Mouse (Mus musculus) kidney, embryonic 15.5 days (tissue): ENCODE results near the gene Hspe1. TPM values are rescaled to one million over a fixed set of nuclear protein-coding genes. Genes with fewer than 3 reads are reported as not detected.

Experiments used
- ATAC-seq: fragments of 200-750 bp; cut with Nextera tagmentation; replicated peaks from 2 replicates; pipeline ENCODE4 v1.8.0; 2017; ENCODE audit warnings: moderate TSS enrichment; ENCODE audit not compliant: low FRiP score
- H3K27ac ChIP-seq: fragments of 300-500 bp; sonication (generic); 2 replicates; pipeline ENCODE4 v1.5.1; 2015; ENCODE audit warnings: mild to moderate bottlenecking, inconsistent platforms
- H3K27me3 ChIP-seq: fragments of 300-500 bp; sonication (generic); 2 replicates; pipeline ENCODE4 v1.6.1; 2015; ENCODE audit warnings: inconsistent platforms
- H3K36me3 ChIP-seq: fragments of 300-500 bp; sonication (generic); 2 replicates; pipeline ENCODE4 v1.6.1; 2015; ENCODE audit warnings: inconsistent platforms
- H3K4me1 ChIP-seq: fragments of 300-500 bp; sonication (generic); 2 replicates; pipeline ENCODE4 v1.6.1; 2015; ENCODE audit warnings: inconsistent platforms
- H3K4me2 ChIP-seq: fragments of 300-500 bp; sonication (generic); 2 replicates; pipeline ENCODE4 v1.6.1; 2015; ENCODE audit warnings: moderate library complexity, mild to moderate bottlenecking, inconsistent platforms
- H3K4me3 ChIP-seq: fragments of 300-500 bp; sonication (generic); replicated peaks from 2 replicates; pipeline ENCODE4 v1.5.1; 2015; ENCODE audit warnings: mild to moderate bottlenecking, inconsistent platforms
- H3K9ac ChIP-seq: fragments of 300-500 bp; sonication (generic); 2 replicates; pipeline ENCODE4 v1.6.1; 2015; ENCODE audit warnings: mild to moderate bottlenecking, inconsistent platforms
- H3K9me3 ChIP-seq: fragments of 300-500 bp; sonication (generic); replicated peaks from 2 replicates; pipeline ENCODE4 v1.6.1; 2016; ENCODE audit warnings: inconsistent platforms
- WGBS: fragments of 180-500 bp; shearing (Covaris S2); methylation state at CpG from one replicate; pipeline ENCODE4 v1.1.7; 2015; ENCODE audit warnings: mixed read lengths; 5-methylcytosine and 5-hydroxymethylcytosine counted together
- polyA plus RNA-seq: library from polyadenylated mRNA; unstranded; fragments of >200 nt; fragmentation: Nextera tagmentation; extraction: Ambion mirVana; gene quantifications from 2 replicates; pipeline ENCODE4 v1.2.1, GENCODE M21; 2015

Hspe1 gene
- polyA plus RNA-seq = 501 and 586 TPM in 2 replicates

DNA sequence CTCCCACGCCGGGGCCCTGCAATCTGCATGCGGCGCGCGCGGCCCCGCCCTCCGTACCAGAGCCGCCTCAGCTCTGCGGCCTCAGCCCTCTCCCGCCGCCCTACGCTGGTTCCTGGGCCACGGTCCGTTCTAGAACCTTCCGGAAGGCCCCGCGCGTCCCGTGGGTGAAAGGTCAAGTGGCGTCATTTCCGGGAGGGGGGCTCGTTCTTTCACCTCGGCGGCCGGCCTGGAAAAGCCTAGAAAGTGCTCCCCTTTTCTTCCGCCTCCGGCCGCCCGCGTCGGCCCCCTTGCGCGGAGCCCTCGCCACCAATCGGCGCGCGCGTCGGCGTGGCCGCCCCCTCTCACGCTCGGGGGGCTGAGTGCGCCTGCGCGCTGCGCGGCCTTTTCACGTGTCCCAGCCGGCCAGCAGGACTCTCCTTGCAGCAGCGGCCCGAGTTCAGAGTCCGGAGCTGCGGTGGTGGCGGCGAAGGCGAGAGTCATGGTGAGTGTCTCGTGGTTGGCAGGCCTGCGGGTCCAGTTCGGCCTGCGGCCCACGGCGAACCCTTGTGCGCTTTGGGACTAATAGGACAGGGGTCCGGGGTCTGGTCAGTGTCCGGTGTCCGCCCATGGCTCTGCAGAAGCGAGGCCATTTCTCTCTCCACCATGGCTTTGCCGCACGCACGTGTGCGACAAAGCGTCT, at the start of gene Hspe1, which contains the start of gene Hspd1:
Gene Hspe1 (plus strand): TSS at position 201 of the 679 bp plus-strand sequence.
Gene Hspd1 (minus strand): TSS at position 312 of the 679 bp plus-strand sequence.
- Histone ChIP-seq H3K27me3 (no peaks in the 10 kb centered on the region), H3K9ac (peak within 1 kb of the TSS; percentile 98), H3K4me2 (peak within 1 kb of the TSS; percentile 77), H3K4me1 (peaks cover 42% of the 10 kb centered on the region), H3K27ac (peak within 1 kb of the TSS; percentile 99), H3K4me3 (peak within 1 kb of the TSS; percentile 97), H3K9me3 (no peaks in the 10 kb centered on the region), H3K36me3 (peaks cover 55% of the 10 kb centered on the region)
- under 1% methylated on average over 74 of the region's 76 CpGs for WGBS
- peak; percentile 94 for ATAC-seq

DNA sequence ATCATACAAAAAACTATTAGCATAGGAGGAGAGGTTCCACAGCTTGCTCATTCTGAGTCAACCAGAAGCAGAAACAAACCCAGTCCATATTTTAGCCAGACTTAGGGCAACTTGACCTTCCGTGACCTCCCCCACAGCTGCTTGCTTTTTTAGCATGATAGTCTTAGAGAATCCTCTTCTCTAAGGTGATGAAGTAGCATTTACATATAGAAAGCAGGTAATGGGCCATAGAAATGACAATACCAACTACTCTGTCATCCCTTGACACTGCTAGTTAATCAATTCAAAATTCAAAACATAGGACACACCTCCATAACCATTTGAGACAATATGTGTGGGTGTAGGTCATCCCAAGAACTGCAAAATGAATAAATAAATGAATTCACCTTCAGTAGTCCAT, 48.0 kb upstream of the Hspe1 start:
- H3K27me3 ChIP-seq = no peaks in the 10 kb centered on the region
- H3K36me3 ChIP-seq = no peaks in the 10 kb centered on the region
- ATAC-seq = no peak
- H3K4me1 ChIP-seq = no peaks in the 10 kb centered on the region
- WGBS = 84% methylated on average over 1 of the region's 1 CpGs
- no peak overlapping the region for H3K9ac ChIP-seq
- H3K9me3 ChIP-seq = 0 out of 2 replicates have a peak, but pooled peaks cover 4% of the 10 kb centered on the region
- H3K4me2 ChIP-seq = no peak overlapping the region
- no peak overlapping the region for H3K4me3 ChIP-seq
- H3K27ac ChIP-seq = no peak overlapping the region

DNA sequence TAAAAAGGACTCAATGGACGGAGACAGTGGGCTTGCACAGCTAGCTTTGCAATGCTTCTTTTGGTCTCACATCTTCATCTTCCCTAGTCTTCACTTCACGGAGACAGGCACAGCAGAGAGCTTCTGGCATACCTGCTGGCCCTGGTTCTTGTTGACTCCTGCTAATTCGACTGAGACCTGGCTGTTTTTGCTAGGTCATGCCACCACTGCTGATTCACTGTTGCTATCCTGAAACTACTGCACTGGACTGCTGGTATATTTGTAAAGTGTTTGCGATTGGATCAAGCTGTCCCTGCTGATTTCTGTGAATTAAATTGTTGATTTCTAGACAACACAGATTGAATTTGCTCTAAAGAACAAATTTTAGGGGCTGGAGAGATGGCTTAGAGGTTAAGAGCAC, 46.2 kb upstream of the Hspe1 start:
- H3K4me1 ChIP-seq = no peaks in the 10 kb centered on the region
- H3K4me3 ChIP-seq = no peak overlapping the region
- no peak overlapping the region for H3K9ac ChIP-seq
- no peak overlapping the region for H3K27ac ChIP-seq
- H3K4me2 ChIP-seq = no peak overlapping the region
- H3K27me3 ChIP-seq = no peaks in the 10 kb centered on the region
- ATAC-seq = no peak
- 0 out of 2 replicates have a peak, but pooled peaks cover 4% of the 10 kb centered on the region for H3K9me3 ChIP-seq
- no peaks in the 10 kb centered on the region for H3K36me3 ChIP-seq
- WGBS = 94% methylated on average over 4 of the region's 4 CpGs

DNA sequence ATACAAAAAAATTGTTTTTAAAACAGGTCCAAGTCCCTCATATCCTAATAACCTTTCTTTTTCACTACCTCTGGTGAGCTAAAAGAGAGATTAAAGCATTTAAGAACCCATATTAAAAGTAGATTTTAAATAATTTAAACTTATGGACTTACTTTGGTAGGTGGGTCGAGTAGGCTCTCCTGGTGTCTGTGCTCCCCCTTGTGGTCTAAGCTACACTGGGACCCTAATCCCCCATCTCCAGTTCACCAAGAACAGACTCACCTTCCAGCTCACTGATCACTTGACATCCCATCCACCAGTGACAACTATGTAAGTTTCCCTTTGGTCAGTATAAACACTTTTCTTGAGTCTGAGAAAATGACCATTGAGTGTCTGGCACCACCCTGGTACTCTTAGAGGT, 45.7 kb upstream of the Hspe1 start:
- no peak overlapping the region for H3K4me3 ChIP-seq
- 0 out of 2 replicates have a peak, but pooled peaks cover 4% of the 10 kb centered on the region for H3K9me3 ChIP-seq
- H3K4me2 ChIP-seq = no peak overlapping the region
- H3K4me1 ChIP-seq = no peaks in the 10 kb centered on the region
- no peaks in the 10 kb centered on the region for H3K27me3 ChIP-seq
- H3K27ac ChIP-seq = no peak overlapping the region
- H3K9ac ChIP-seq = no peak overlapping the region
- 80% methylated on average over 1 of the region's 1 CpGs for WGBS
- ATAC-seq = no peak
- no peaks in the 10 kb centered on the region for H3K36me3 ChIP-seq

DNA sequence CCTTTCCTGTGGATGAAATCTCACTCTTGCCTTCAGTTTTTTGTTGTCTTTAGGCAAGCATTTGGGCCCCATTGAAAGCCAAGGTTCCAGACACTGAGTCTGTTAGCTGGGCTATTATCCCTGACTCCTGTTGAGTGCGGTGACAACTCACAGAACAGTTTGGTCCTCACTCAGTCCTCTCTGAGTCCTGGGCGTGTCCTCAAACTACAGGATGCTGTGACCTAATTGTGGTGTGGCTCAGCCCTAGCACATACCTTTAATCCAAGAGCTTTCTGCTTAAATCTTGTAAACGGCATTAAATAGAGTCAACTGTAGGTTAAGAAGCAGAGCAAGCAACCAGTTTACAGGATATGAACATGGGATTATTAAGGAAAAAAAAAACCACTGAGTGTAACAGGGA, 44.8 kb upstream of the Hspe1 start:
- 83% methylated on average over 3 of the region's 3 CpGs for WGBS
- ATAC-seq = no peak
- H3K27me3 ChIP-seq = no peaks in the 10 kb centered on the region

DNA sequence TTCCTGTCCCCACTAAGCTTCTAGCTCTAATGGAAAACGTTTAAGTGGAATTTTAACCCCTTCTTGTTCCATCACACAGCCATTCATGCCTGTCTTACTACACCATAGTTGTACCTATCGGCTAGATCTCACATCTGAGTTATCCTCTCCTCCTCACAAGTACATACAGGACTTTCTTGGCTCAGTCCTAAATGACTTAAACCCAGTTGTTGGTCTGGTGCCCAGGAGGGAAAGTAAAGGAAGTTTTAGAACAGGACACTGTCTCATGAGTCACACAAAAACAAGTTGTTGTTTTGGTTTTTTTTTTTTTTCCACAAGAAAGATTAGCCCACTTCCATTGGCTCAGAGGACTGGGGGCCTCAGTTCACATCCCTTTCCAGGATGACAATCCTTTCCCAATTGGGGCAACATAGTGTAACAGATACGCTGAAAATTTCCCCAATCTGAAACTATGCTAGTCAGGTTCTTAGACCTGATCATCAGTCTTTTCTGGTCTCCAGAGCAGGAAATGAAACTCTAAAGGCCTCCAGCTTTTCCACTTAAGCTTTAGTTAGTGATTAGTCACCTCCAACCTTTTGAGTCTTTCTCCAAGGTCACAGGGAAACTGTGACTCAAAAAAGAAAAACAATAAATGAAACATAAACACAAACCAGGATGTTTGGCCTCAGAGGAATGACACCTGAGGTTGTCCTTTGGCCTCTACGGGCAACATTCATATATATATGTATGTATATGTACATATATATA, 38.9 kb upstream of the Hspe1 start:
- 64% methylated on average over 4 of the region's 4 CpGs for WGBS
- Histone ChIP-seq H3K4me1 (peaks cover 8% of the 10 kb centered on the region), H3K4me2 (no peak overlapping the region), H3K9me3 (no peaks in the 10 kb centered on the region), H3K4me3 (no peak overlapping the region), H3K9ac (no peak overlapping the region), H3K27ac (no peak overlapping the region), H3K27me3 (no peaks in the 10 kb centered on the region), H3K36me3 (no peaks in the 10 kb centered on the region)
- ATAC-seq = no peak

More for the DNA sequence above, 44.8 kb upstream of the Hspe1 start:
- H3K9me3 ChIP-seq = 0 out of 2 replicates have a peak, but pooled peaks cover 4% of the 10 kb centered on the region
- H3K4me3 ChIP-seq = no peak overlapping the region
- H3K36me3 ChIP-seq = no peaks in the 10 kb centered on the region
- H3K4me1 ChIP-seq = no peaks in the 10 kb centered on the region
- no peak overlapping the region for H3K27ac ChIP-seq
- H3K9ac ChIP-seq = no peak overlapping the region
- no peak overlapping the region for H3K4me2 ChIP-seq

DNA sequence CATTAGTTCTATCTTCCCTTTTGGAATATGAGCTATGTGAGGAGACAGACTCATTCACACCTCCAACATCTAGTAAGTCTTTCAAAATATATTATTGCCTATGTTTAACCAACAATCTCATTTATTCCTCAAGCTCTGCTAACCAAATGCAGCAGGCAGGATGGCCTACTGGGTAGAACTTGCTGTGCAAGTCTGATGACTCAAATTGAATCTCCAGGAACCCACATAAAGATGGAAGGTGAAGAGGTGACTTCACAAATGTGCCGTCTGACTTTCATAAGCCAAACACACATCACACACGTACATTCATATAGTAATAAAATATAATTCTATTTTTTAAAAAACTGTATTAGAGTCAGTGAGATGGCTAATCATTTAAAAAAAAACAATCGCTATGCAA, 36.3 kb upstream of the Hspe1 start:
- Histone ChIP-seq H3K27ac (no peak overlapping the region), H3K27me3 (no peaks in the 10 kb centered on the region), H3K4me3 (peak overlapping the region; percentile 91), H3K9ac (no peak overlapping the region), H3K4me1 (peaks cover 8% of the 10 kb centered on the region), H3K36me3 (peaks cover 9% of the 10 kb centered on the region), H3K9me3 (no peaks in the 10 kb centered on the region), H3K4me2 (peak overlapping the region; percentile 89)
- WGBS = 75% methylated on average over 3 of the region's 3 CpGs
- no peak for ATAC-seq

DNA sequence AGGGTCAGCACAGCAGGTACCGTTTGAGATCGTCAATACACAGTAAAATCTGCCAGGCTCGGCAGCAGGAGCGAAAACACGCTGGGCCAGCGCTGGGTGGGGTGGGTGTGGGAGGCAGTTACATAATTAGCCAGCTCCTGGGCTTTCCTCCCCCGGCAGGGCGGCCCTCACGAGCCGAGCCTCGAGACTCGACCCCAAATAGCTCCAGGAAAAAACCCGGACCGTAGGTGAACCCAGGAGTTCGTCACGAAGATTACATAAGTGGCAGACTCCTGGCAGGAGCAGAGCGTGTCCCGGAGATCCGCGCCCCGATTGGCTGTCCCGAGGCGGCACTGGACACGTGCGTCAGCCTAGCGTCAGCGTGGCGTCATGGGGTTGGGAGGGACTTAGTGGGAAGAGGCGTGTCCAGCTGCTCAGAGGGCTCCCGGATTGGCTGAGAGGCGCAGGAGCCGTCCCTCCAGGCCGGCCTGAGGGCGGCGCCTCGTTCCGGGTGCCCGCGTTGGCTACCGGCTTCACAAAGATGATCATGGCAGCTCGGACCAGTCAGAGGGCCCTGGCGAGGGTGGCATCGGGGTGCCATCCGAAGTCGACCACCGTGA, 35.5 kb upstream of the Hspe1 start, which contains the start of gene Coq10b:
Gene Coq10b (plus strand): TSS at position 416 of the 599 bp plus-strand sequence.
- Histone ChIP-seq H3K36me3 (peaks cover 11% of the 10 kb centered on the region), H3K4me2 (peak within 1 kb of the TSS; percentile 89), H3K9me3 (no peaks in the 10 kb centered on the region), H3K4me1 (peaks cover 8% of the 10 kb centered on the region), H3K9ac (peak within 1 kb of the TSS; percentile 61), H3K27ac (peak within 1 kb of the TSS; percentile 89), H3K27me3 (no peaks in the 10 kb centered on the region), H3K4me3 (peak within 1 kb of the TSS; percentile 91)
- ATAC-seq = peak; percentile 100
- under 1% methylated on average over 46 of the region's 46 CpGs for WGBS

DNA sequence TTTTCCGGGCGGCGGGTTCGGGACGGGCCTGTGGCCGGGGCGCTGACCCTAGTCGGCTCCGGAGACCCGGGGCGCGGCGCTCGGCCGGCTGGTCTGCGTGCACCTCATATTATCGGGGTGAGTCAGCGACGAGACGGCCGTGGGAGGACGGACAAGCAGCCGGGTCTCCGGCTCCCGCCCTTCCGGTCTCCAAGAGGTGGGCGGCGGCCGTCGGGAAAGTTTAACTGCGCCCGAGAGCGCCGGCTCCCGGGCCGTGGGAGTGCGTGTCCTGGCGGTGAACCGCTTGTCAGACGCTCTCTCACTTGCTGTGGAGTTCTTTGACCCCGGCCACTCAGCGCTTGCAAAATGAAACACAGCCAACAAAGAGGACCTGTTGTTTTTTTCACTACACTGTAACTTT, 34.9 kb upstream of the Hspe1 start:
- under 1% methylated on average over 42 of the region's 42 CpGs for WGBS
- Histone ChIP-seq H3K27me3 (no peaks in the 10 kb centered on the region), H3K9ac (peak overlapping the region; percentile 61), H3K36me3 (peaks cover 11% of the 10 kb centered on the region), H3K9me3 (no peaks in the 10 kb centered on the region), H3K27ac (peak overlapping the region; percentile 89), H3K4me1 (peaks cover 8% of the 10 kb centered on the region), H3K4me3 (peak overlapping the region; percentile 91), H3K4me2 (peak overlapping the region; percentile 89)
- peak; percentile 78 for ATAC-seq

DNA sequence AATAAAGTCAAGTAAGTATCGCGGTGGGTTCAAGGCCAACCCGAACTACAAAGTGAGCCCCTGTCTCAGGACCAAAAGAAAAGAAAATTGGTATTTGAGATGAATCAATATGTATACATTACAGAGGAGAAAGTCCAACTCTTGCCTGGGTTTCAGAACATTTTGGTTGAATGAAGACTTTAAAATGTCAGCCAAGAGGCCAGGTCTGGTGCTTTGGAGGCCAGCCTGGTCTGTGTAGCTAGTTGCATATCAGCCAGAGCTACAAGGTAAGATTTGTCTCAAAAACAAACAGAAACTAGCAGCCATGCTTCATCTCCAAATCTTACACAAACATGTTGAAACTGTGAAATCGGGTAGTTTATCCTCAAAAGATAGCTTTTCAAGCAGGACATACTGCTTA, 34.3 kb upstream of the Hspe1 start:
- no peaks in the 10 kb centered on the region for H3K9me3 ChIP-seq
- no peak for ATAC-seq
- H3K9ac ChIP-seq = peak overlapping the region; percentile 61; the same call in 1 of the 2 replicates
- WGBS = 74% methylated on average over 4 of the region's 4 CpGs
- H3K4me1 ChIP-seq = peaks cover 8% of the 10 kb centered on the region
- peaks cover 11% of the 10 kb centered on the region for H3K36me3 ChIP-seq
- H3K27ac ChIP-seq = 0 out of 2 replicates have a peak overlapping the region, but pooled peaks have one; percentile 89
- peak overlapping the region; percentile 89 for H3K4me2 ChIP-seq
- H3K4me3 ChIP-seq = peak overlapping the region; percentile 91
- H3K27me3 ChIP-seq = no peaks in the 10 kb centered on the region

DNA sequence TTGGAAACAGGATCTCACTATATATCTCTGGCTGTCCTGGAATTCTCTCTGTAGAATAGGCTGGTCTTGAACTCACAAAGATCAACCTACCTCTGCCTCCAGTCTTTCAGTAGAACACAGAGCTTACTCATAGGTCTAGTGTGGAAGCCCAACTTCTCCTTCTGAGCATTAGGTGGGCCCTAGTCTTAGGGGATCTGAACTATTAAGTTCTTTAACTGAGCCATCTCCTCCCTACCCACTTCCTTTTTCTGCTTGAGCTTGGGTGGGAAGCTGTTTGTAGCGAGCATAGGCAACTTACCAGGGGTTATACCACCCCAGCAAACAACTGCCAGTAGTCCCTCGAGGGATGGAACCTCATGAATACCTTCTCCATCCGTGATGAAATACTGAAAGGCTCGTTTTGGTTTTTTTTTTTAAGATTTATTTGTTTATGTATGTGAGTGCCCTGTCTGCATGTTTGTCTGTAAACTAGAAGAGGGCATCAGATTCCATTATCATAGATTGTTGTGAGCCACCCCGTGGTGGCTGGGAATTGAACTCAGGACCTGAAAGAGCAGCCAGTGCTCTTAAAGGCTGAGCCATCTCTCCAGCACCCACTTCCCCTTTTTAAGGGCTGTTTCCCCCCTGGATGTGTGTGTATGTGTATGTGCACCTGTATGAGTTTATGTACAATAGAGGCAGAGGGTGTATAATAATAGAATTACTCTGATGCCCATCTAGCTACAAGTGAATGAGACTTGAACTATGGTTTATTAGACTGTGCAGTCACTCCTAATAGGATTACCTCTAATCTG, 32.4 kb upstream of the Hspe1 start:
- no peak for ATAC-seq
- H3K36me3 ChIP-seq = peaks cover 11% of the 10 kb centered on the region
- H3K4me1 ChIP-seq = peaks cover 8% of the 10 kb centered on the region
- H3K27ac ChIP-seq = no peak overlapping the region
- 82% methylated on average over 5 of the region's 5 CpGs for WGBS
- no peak overlapping the region for H3K4me3 ChIP-seq
- no peaks in the 10 kb centered on the region; the same call in 1 of the 2 replicates for H3K9me3 ChIP-seq
- H3K9ac ChIP-seq = no peak overlapping the region
- H3K27me3 ChIP-seq = no peaks in the 10 kb centered on the region
- H3K4me2 ChIP-seq = no peak overlapping the region
